9 mouse cellular contexts compared by ENCODE assay signal in the genomic region with DNA sequence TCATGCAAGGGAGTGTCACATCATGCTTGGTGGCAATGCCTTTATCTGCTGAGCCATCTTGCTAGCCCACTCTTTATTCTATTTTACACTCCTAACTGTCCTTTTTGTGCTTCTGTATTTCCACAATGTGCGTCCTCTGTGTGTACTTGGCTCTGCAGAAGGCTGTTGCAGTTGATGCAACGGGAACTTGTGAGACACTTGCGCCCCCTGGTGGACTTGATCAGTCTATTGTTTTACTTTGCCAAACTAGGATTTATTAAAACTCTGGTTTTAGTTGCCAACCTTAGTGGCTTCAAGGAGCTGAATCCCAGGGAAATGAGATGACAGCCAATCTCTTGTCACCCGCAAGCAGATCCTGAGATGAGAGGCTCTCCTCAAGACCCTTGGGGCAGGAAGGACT. TPM values are rescaled to one million over a fixed set of nuclear protein-coding genes. Genes with fewer than 3 reads are reported as not detected.
DNase-seq lines count a peak whose midpoint lies in the region; ATAC-seq and TF ChIP-seq lines count a peak whose summit lies in the region.
"Had no signal": no experiment of that assay in that cellular context is flagged by ENCODE, and none has a peak within 500 bp of the region (broad histone marks: within the 10 kb centered on the region; RNA-seq: fewer than 3 reads in every experiment).

No protein-coding gene starts in this region.

- no peaks in the 10 kb centered on the region; the same call in 1 of the 2 replicates for H3K9me3 ChIP-seq in kidney, embryonic 16.5 days (ENCODE audit: low read length)

- TF ChIP-seq POLR2A in kidney, adult 2 months (IDR thresholded peaks at IDR 0.05; ENCODE audit: low read depth, low read length): no peak
- TF ChIP-seq POLR2A in liver, adult 2 months (IDR thresholded peaks at IDR 0.05; ENCODE audit: extremely low read depth, insufficient read depth, low read length): no peak

- no peak for ATAC-seq in kidney, embryonic 16.5 days (ENCODE audit: low FRiP score, low TSS enrichment)

- peaks cover 2% of the 10 kb centered on the region; the same call in 1 of the 2 replicates for H3K4me1 ChIP-seq in kidney, adult 2 months (ENCODE audit: control insufficient read depth, insufficient read depth, low read length)
- no peaks in the 10 kb centered on the region for H3K4me1 ChIP-seq in kidney, embryonic 16.5 days (ENCODE audit: insufficient read depth, low read length)
- peaks cover 16% of the 10 kb centered on the region for H3K4me1 ChIP-seq in liver, adult 2 months (ENCODE audit: control insufficient read depth, insufficient read depth, low read length)

- WGBS in kidney, adult 2 months: 20% methylated on average over 4 of the region's 4 CpGs
- WGBS in kidney, embryonic 16.5 days: 21% methylated on average over 4 of the region's 4 CpGs
- 25% methylated on average over 4 of the region's 4 CpGs for WGBS in liver, adult 2 months

- DNase-seq in kidney, adult 2 months: peak; percentile 88
- peak; percentile 91 for DNase-seq in adrenal gland, postnatal 10 days
- DNase-seq in embryo, embryonic 9.5 days (ENCODE audit: extremely low spot score): peak; percentile 68
- DNase-seq in hindlimb bud, embryonic 11.5 days (ENCODE audit: extremely low spot score, low read depth, low spot score): peak; percentile 79
- DNase-seq in liver, adult 2 months (ENCODE audit: extremely low read depth, low read depth, low spot score): peak; percentile 77
- peak; percentile 78 for DNase-seq in retina, adult 2 months (ENCODE audit: low read depth, low spot score)
- peak; percentile 58 to 90 for DNase-seq in thymus, postnatal 10 days (ENCODE audit: low spot score in 2 of 2)

- H3K4me2 ChIP-seq in kidney, embryonic 16.5 days (replicated peaks; ENCODE audit: low read depth, low read length): no peak overlapping the region
- H3K4me2 ChIP-seq: heart, embryonic 13.5 days had no signal

- H3K9ac ChIP-seq in kidney, embryonic 16.5 days (replicated peaks; ENCODE audit: low read length): no peak overlapping the region
- no peak overlapping the region for H3K9ac ChIP-seq in liver, adult 2 months (ENCODE audit: low read depth, low read length)
- H3K9ac ChIP-seq: heart, embryonic 13.5 days had no signal

- no peak overlapping the region for H3K27ac ChIP-seq in kidney, adult 2 months (ENCODE audit: insufficient read depth, low read depth, low read length)
- no peak overlapping the region for H3K27ac ChIP-seq in kidney, embryonic 16.5 days (ENCODE audit: low read length)
- no peak overlapping the region for H3K27ac ChIP-seq in liver, adult 2 months (replicated peaks; ENCODE audit: insufficient read depth, low read depth, low read length)

- TF ChIP-seq CTCF in kidney, adult 2 months (conservative IDR thresholded peaks at IDR 0.05; ENCODE audit: insufficient read depth, insufficient read length, low read depth, low read length): peak; percentile 84
- TF ChIP-seq CTCF in liver, adult 2 months (IDR thresholded peaks at IDR 0.05; ENCODE audit: low read depth, low read length): peak; percentile 70

- H3K79me2 ChIP-seq in liver, adult 2 months (ENCODE audit: control insufficient read depth, insufficient read depth, low read length): no peaks in the 10 kb centered on the region

- no peak overlapping the region for H3K4me3 ChIP-seq in kidney, adult 2 months (ENCODE audit: insufficient read depth, low read depth, low read length)
- H3K4me3 ChIP-seq in kidney, embryonic 16.5 days (ENCODE audit: low read length): no peak overlapping the region
- H3K4me3 ChIP-seq in liver, adult 2 months (ENCODE audit: insufficient read depth, low read depth, low read length): no peak overlapping the region
- H3K4me3 ChIP-seq: heart, embryonic 13.5 days had no signal

- H3K36me3 ChIP-seq in kidney, adult 2 months (ENCODE audit: control insufficient read depth, insufficient read depth, low read length): no peaks in the 10 kb centered on the region
- H3K36me3 ChIP-seq in kidney, embryonic 16.5 days (ENCODE audit: insufficient read depth, low read length): no peaks in the 10 kb centered on the region
- no peaks in the 10 kb centered on the region for H3K36me3 ChIP-seq in liver, adult 2 months (ENCODE audit: control insufficient read depth, insufficient read depth, low read length)
- H3K36me3 ChIP-seq: heart, embryonic 13.5 days had no signal

- H3K27me3 ChIP-seq in kidney, adult 2 months (replicated peaks; ENCODE audit: control insufficient read depth, insufficient read depth, low read length): no peaks in the 10 kb centered on the region
- no peaks in the 10 kb centered on the region for H3K27me3 ChIP-seq in kidney, embryonic 16.5 days (ENCODE audit: insufficient read depth, low read length)
- no peaks in the 10 kb centered on the region for H3K27me3 ChIP-seq in liver, adult 2 months (ENCODE audit: control insufficient read depth, insufficient read depth, low read length)
- H3K27me3 ChIP-seq: heart, embryonic 13.5 days had no signal

RNA-seq across cellular contexts. Expression of gene Gstp2, which starts 2.0 kb away (rescaled TPM):
- polyA plus RNA-seq in kidney, adult 2 months (2012; rRNA removed): 11.5 and 36.0 TPM in 2 replicates
- 2.5 and 9.6 TPM in 2 replicates for polyA plus RNA-seq in kidney, embryonic 16.5 days (2015; fragmentation: Nextera tagmentation; extraction: Ambion mirVana)
- total RNA-seq in adrenal gland, postnatal 10 days (2021): 10 to 100 TPM; 34.9 to 50.2 TPM
- total RNA-seq in liver, adult 2 months (2014; rRNA removed): 4.1 and 7.9 TPM in 2 replicates
- 4.4 and 9.2 TPM in 2 replicates for polyA plus RNA-seq in liver, adult 2 months (2012; rRNA removed)

RNA-seq across cellular contexts. Expression of gene Gstp1, which starts 10.1 kb away (rescaled TPM):
- polyA plus RNA-seq in kidney, adult 2 months (2012; rRNA removed): 686 and 745 TPM in 2 replicates
- polyA plus RNA-seq in kidney, embryonic 16.5 days (2015; fragmentation: Nextera tagmentation; extraction: Ambion mirVana): 526 and 535 TPM in 2 replicates
- 100 to 1,000 TPM; 270 to 316 TPM for total RNA-seq in adrenal gland, postnatal 10 days (2021)
- total RNA-seq in liver, adult 2 months (2014; rRNA removed): 456 and 810 TPM in 2 replicates
- polyA plus RNA-seq in liver, adult 2 months (2012; rRNA removed): 965 and 1,374 TPM in 2 replicates

RNA-seq across cellular contexts. Expression of gene Gstp3, which starts 11.5 kb away (rescaled TPM):
- 0.72 and 2.3 TPM in 2 replicates for polyA plus RNA-seq in kidney, adult 2 months (2012; rRNA removed)
- polyA plus RNA-seq in kidney, embryonic 16.5 days (2015; fragmentation: Nextera tagmentation; extraction: Ambion mirVana): 0.36 and 0.49 TPM in 2 replicates
- total RNA-seq in adrenal gland, postnatal 10 days (2021): 10 to 100 TPM; 42.6 to 90.1 TPM
- total RNA-seq in liver, adult 2 months (2014; rRNA removed): 21.5 and 28.1 TPM in 2 replicates
- 54.3 and 66.1 TPM in 2 replicates for polyA plus RNA-seq in liver, adult 2 months (2012; rRNA removed)

RNA-seq across cellular contexts. Expression of gene Cabp2, which starts 33.5 kb away (rescaled TPM):
- 0.66 and 0.92 TPM in 2 replicates for polyA plus RNA-seq in kidney, adult 2 months (2012; rRNA removed)
- polyA plus RNA-seq in kidney, embryonic 16.5 days (2015; fragmentation: Nextera tagmentation; extraction: Ambion mirVana): 0.21 and 0.96 TPM in 2 replicates
- total RNA-seq in adrenal gland, postnatal 10 days (2021): under 1 TPM in 1 of 2 experiments, not detected in 1; 0.63 TPM
- 0.13 and 0.37 TPM in 2 replicates for total RNA-seq in liver, adult 2 months (2014; rRNA removed)
- 0.27 and 0.70 TPM in 2 replicates for polyA plus RNA-seq in liver, adult 2 months (2012; rRNA removed)
- polyA plus RNA-seq: heart, embryonic 13.5 days had no signal

RNA-seq across cellular contexts. Expression of gene Ndufv1, which starts 35.3 kb away (rescaled TPM):
- polyA plus RNA-seq in kidney, adult 2 months (2012; rRNA removed): 471 and 532 TPM in 2 replicates
- 261 and 285 TPM in 2 replicates for polyA plus RNA-seq in kidney, embryonic 16.5 days (2015; fragmentation: Nextera tagmentation; extraction: Ambion mirVana)
- 100 to 1,000 TPM; 683 to 759 TPM for total RNA-seq in adrenal gland, postnatal 10 days (2021)
- 189 and 197 TPM in 2 replicates for total RNA-seq in liver, adult 2 months (2014; rRNA removed)
- 239 and 251 TPM in 2 replicates for polyA plus RNA-seq in liver, adult 2 months (2012; rRNA removed)

Comparison
In these comparisons a context has a peak if more than half of its experiments do, and no peak if none do; other contexts are left out.
1. RNA of gene Gstp3, which starts 11.5 kb away (polyA plus RNA-seq): 54.3 to 66.1 TPM in liver, adult 2 months; 0.72 to 2.3 TPM in kidney, adult 2 months and 0.36 to 0.49 TPM in kidney, embryonic 16.5 days; every median in the first group is over 10 times any median in the second.
2. Peak in every context shown above with its lines, with median percentiles within 50 percentile points of each other: DNase-seq.